Comparison of ENCODE assay signal across 11 mouse cellular contexts in the genomic region with DNA sequence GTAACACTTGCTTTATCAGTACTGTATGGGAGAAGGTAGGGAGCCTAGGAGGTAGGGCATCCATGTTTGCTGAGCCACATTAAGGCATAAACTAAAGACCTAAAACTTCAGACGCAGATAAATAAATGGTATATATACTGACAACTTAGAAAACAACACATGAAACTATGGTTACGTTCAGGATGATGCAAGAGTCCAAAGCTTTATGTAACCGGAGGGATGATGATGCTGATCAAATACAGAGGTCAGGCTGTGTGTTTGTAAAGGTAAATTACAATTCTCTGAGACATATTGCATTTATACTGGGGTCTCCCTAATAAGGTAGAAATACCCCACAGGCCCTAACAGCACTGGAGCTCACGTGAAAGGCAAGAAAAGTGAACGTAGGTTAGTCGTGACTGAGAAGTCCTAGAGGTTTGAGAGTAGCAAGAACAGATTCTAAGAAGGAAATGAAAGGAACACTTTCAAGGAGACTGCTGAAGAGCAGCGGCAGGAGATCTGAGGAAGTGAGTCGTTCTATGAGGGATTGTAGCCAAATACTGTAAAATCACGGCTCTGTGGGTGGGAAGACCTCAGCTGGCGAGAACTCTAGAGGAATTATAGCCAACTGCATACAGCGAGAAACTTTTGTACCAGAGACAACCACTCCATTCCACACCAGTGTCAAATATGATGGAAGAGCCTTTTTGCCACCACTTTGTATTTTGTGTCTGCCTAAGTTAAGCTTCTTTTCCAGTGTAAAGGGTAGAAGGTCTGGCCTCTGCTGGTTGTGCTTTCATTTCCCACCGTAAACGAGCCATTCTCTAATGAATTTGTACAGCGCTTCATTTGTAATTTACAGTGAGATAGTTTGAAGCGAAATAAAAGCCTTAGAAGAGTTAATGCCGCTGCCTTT. TPM values are rescaled to one million over a fixed set of nuclear protein-coding genes. Genes with fewer than 3 reads are reported as not detected.
DNase-seq lines count a peak whose midpoint lies in the region; ATAC-seq and TF ChIP-seq lines count a peak whose summit lies in the region.
"Had no signal": no experiment of that assay in that cellular context is flagged by ENCODE, and none has a peak within 500 bp of the region (broad histone marks: within the 10 kb centered on the region; RNA-seq: fewer than 3 reads in every experiment).

No protein-coding gene starts in this region.

- no peaks in the 10 kb centered on the region for H3K9me3 ChIP-seq in hindbrain, embryonic 13.5 days
- no peaks in the 10 kb centered on the region for H3K9me3 ChIP-seq in hindbrain, embryonic 11.5 days (ENCODE audit: control insufficient read depth, low read length)
- no peaks in the 10 kb centered on the region for H3K9me3 ChIP-seq in lung, postnatal 0 days (ENCODE audit: low read length)
- no peaks in the 10 kb centered on the region for H3K9me3 ChIP-seq in forebrain, embryonic 15.5 days
- H3K9me3 ChIP-seq in stomach, embryonic 15.5 days, result no peaks in the 10 kb centered on the region
- H3K9me3 ChIP-seq: embryonic facial prominence, embryonic 12.5 days had no signal

- ATAC-seq in hindbrain, embryonic 13.5 days (ENCODE audit: low FRiP score), result no peak
- no peak for ATAC-seq in hindbrain, embryonic 11.5 days (ENCODE audit: low FRiP score)
- ATAC-seq in lung, postnatal 0 days, result no peak
- ATAC-seq in forebrain, embryonic 15.5 days (replicated peaks), result no peak
- no peak for ATAC-seq in stomach, embryonic 15.5 days (ENCODE audit: insufficient read depth, low FRiP score, low read depth)

- DNase-seq in hindbrain, embryonic 11.5 days (ENCODE audit: low spot score), result no peak
- DNase-seq in lung, postnatal 0 days (ENCODE audit: low spot score), result no peak
- DNase-seq in lung, postnatal 10 days, result no peak
- DNase-seq in c-Kit-positive CD71-positive TER-119-positive erythroid progenitor cells, embryonic 14.5 days (ENCODE audit: low spot score), result no peak
- DNase-seq: thymus, adult 18-20 months had no signal

- H3K27ac ChIP-seq in hindbrain, embryonic 13.5 days, result peak overlapping the region; percentile 20; the same call in 1 of the 2 replicates
- no peak overlapping the region for H3K27ac ChIP-seq in hindbrain, embryonic 11.5 days (ENCODE audit: low read depth, low read length)
- H3K27ac ChIP-seq in lung, postnatal 0 days (ENCODE audit: low read length), result no peak overlapping the region
- no peak overlapping the region for H3K27ac ChIP-seq in forebrain, embryonic 15.5 days (replicated peaks)
- H3K27ac ChIP-seq in stomach, embryonic 15.5 days, result no peak overlapping the region
- H3K27ac ChIP-seq: embryonic facial prominence, embryonic 12.5 days had no signal

- no peak overlapping the region for H3K9ac ChIP-seq in hindbrain, embryonic 13.5 days
- no peak overlapping the region for H3K9ac ChIP-seq in hindbrain, embryonic 11.5 days (ENCODE audit: low read depth, low read length)
- no peak overlapping the region for H3K9ac ChIP-seq in lung, postnatal 0 days (replicated peaks; ENCODE audit: low read depth)
- H3K9ac ChIP-seq in forebrain, embryonic 15.5 days (replicated peaks), result no peak overlapping the region
- H3K9ac ChIP-seq in stomach, embryonic 15.5 days, result no peak overlapping the region
- H3K9ac ChIP-seq: embryonic facial prominence, embryonic 12.5 days had no signal

- TF ChIP-seq EP300 in lung, postnatal 0 days (IDR thresholded peaks at IDR 0.05), result no peak

- no peaks in the 10 kb centered on the region for H3K36me3 ChIP-seq in hindbrain, embryonic 13.5 days
- no peaks in the 10 kb centered on the region for H3K36me3 ChIP-seq in hindbrain, embryonic 11.5 days (ENCODE audit: control insufficient read depth, insufficient read depth, low read length)
- H3K36me3 ChIP-seq in lung, postnatal 0 days (ENCODE audit: insufficient read depth, low read length), result no peaks in the 10 kb centered on the region
- H3K36me3 ChIP-seq in forebrain, embryonic 15.5 days, result no peaks in the 10 kb centered on the region
- H3K36me3 ChIP-seq in stomach, embryonic 15.5 days, result no peaks in the 10 kb centered on the region
- H3K36me3 ChIP-seq: embryonic facial prominence, embryonic 12.5 days; G1E had no signal

- 70% methylated on average over 16 of the region's 16 CpGs for WGBS in hindbrain, embryonic 13.5 days
- WGBS in hindbrain, embryonic 11.5 days, result 85% methylated on average over 16 of the region's 16 CpGs
- 53% methylated on average over 16 of the region's 16 CpGs for WGBS in lung, postnatal 0 days
- 35% methylated on average over 16 of the region's 16 CpGs for WGBS in forebrain, embryonic 15.5 days
- WGBS in stomach, embryonic 15.5 days, result 51% methylated on average over 16 of the region's 16 CpGs

- H3K4me1 ChIP-seq in hindbrain, embryonic 13.5 days (replicated peaks), result peaks cover 33% of the 10 kb centered on the region
- H3K4me1 ChIP-seq in hindbrain, embryonic 11.5 days (replicated peaks; ENCODE audit: control insufficient read depth, insufficient read depth, low read length), result no peaks in the 10 kb centered on the region; the same call in 1 of the 2 replicates
- no peaks in the 10 kb centered on the region; the same call in 1 of the 2 replicates for H3K4me1 ChIP-seq in lung, postnatal 0 days (ENCODE audit: insufficient read depth, low read depth, low read length)
- H3K4me1 ChIP-seq in forebrain, embryonic 15.5 days, result peaks cover 21% of the 10 kb centered on the region
- H3K4me1 ChIP-seq in stomach, embryonic 15.5 days, result peaks cover 3% of the 10 kb centered on the region; the same call in 1 of the 2 replicates

- no peak overlapping the region for H3K4me3 ChIP-seq in hindbrain, embryonic 13.5 days
- no peak overlapping the region for H3K4me3 ChIP-seq in hindbrain, embryonic 11.5 days (ENCODE audit: low read depth, low read length)
- 0 out of 2 replicates have a peak overlapping the region, but pooled peaks have one; percentile 6 for H3K4me3 ChIP-seq in lung, postnatal 0 days (ENCODE audit: low read depth, low read length)
- peak overlapping the region; percentile 10; the same call in 1 of the 2 replicates for H3K4me3 ChIP-seq in forebrain, embryonic 15.5 days
- 0 out of 2 replicates have a peak overlapping the region, but pooled peaks have one; percentile 1 for H3K4me3 ChIP-seq in stomach, embryonic 15.5 days (replicated peaks)
- H3K4me3 ChIP-seq: embryonic facial prominence, embryonic 12.5 days had no signal

- TF ChIP-seq CTCF in lung, postnatal 0 days (IDR thresholded peaks at IDR 0.05), result no peak

- H3K4me2 ChIP-seq in hindbrain, embryonic 13.5 days, result peak overlapping the region; percentile 1; the same call in 1 of the 2 replicates
- no peak overlapping the region for H3K4me2 ChIP-seq in hindbrain, embryonic 11.5 days (replicated peaks; ENCODE audit: low read depth, low read length)
- H3K4me2 ChIP-seq in lung, postnatal 0 days (replicated peaks; ENCODE audit: low read depth, low read length), result peak overlapping the region; percentile 27
- H3K4me2 ChIP-seq in forebrain, embryonic 15.5 days (replicated peaks), result peak overlapping the region; percentile 29
- peak overlapping the region; percentile 27; the same call in 1 of the 2 replicates for H3K4me2 ChIP-seq in stomach, embryonic 15.5 days
- H3K4me2 ChIP-seq: embryonic facial prominence, embryonic 12.5 days; heart, embryonic 11.5 days had no signal

- H3K27me3 ChIP-seq in hindbrain, embryonic 13.5 days, result no peaks in the 10 kb centered on the region
- H3K27me3 ChIP-seq in hindbrain, embryonic 11.5 days (ENCODE audit: control insufficient read depth, insufficient read depth, low read length), result no peaks in the 10 kb centered on the region
- H3K27me3 ChIP-seq in lung, postnatal 0 days (replicated peaks; ENCODE audit: insufficient read depth, low read length), result no peaks in the 10 kb centered on the region
- no peaks in the 10 kb centered on the region for H3K27me3 ChIP-seq in forebrain, embryonic 15.5 days
- no peaks in the 10 kb centered on the region for H3K27me3 ChIP-seq in stomach, embryonic 15.5 days (replicated peaks)
- H3K27me3 ChIP-seq: embryonic facial prominence, embryonic 12.5 days had no signal

RNA-seq across cellular contexts. Expression of gene Npas3, which starts 49.7 kb away (rescaled TPM):
- polyA plus RNA-seq in hindbrain, embryonic 13.5 days (2015; fragmentation: Nextera tagmentation; extraction: Ambion mirVana), result 22.3 and 25.0 TPM in 2 replicates
- 14.3 and 19.7 TPM in 2 replicates for polyA plus RNA-seq in hindbrain, embryonic 11.5 days (2014; fragmentation: Nextera tagmentation; extraction: Ambion mirVana)
- 0.15 and 0.17 TPM in 2 replicates for polyA plus RNA-seq in lung, postnatal 0 days (2015; fragmentation: Nextera tagmentation; extraction: Ambion mirVana)
- polyA plus RNA-seq in forebrain, embryonic 15.5 days (2015; fragmentation: Nextera tagmentation; extraction: Ambion mirVana), result 16.1 and 18.3 TPM in 2 replicates
- 3.0 and 3.1 TPM in 2 replicates for polyA plus RNA-seq in stomach, embryonic 15.5 days (2015; fragmentation: Nextera tagmentation; extraction: Ambion mirVana)
- polyA plus RNA-seq: G1E had no signal

Comparison
In these comparisons a context has a peak if more than half of its experiments do, and no peak if none do; other contexts are left out.
1. H3K4me3 ChIP-seq: peak in lung, postnatal 0 days (single experiment), forebrain, embryonic 15.5 days (single experiment) and stomach, embryonic 15.5 days (single experiment); none in hindbrain, embryonic 13.5 days (single experiment) and hindbrain, embryonic 11.5 days (single experiment).